Mouse (Mus musculus): ENCODE measurements around the gene 1700025C18Rik.

Gene 1700025C18Rik

GRCm38 (mm10) chr2:165037415-165037814 lies 53.1 kb downstream of the 1700025C18Rik start:
- no peak for DNase-seq (ENCODE audit: low read depth, low spot score)

GRCm38 (mm10) chr2:165035058-165035431 lies 55.5 kb downstream of the 1700025C18Rik start:
- DNase-seq (ENCODE audit: low read depth, low spot score), result no peak

GRCm38 (mm10) chr2:165034131-165035057 lies 56.2 kb downstream of the 1700025C18Rik start, which contains the start of gene Ncoa5:
Gene Ncoa5 (minus strand): TSS chr2:165034867.
- peak; percentile 94 for DNase-seq (ENCODE audit: low read depth, low spot score)

- no peak for DNase-seq (ENCODE audit: low read depth, low spot score)
Measured at GRCm38 (mm10) chr2:165033306-165033705, 57.2 kb downstream of the 1700025C18Rik start.

- DNase-seq (ENCODE audit: low read depth, low spot score), result no peak
Measured at GRCm38 (mm10) chr2:165032533-165032932, 58.0 kb downstream of the 1700025C18Rik start.
